Mouse (Mus musculus): ENCODE results near the gene Tbc1d15.
A peak's percentile ranks its signal among the peaks of the same experiment; 100 is the strongest.

The Tbc1d15 gene

GRCm38 (mm10) chr10:115169410-115169809 lies 81.9 kb downstream of the Tbc1d15 start:
- no peak for DNase-seq (ENCODE audit: low read depth, low spot score)

GRCm38 (mm10) chr10:115160289-115160688 lies 91.0 kb downstream of the Tbc1d15 start:
- peak; percentile 8 for DNase-seq (ENCODE audit: low read depth, low spot score)
